Mouse (Mus musculus) limb, embryonic 14.5 days (tissue): ENCODE results near the gene Gm4756. TPM values are rescaled to one million over a fixed set of nuclear protein-coding genes. Genes with fewer than 3 reads are reported as not detected.

Source experiments
- ATAC-seq: fragments of 200-750 bp; cut with Nextera tagmentation; 2 replicates; pipeline ENCODE4 v1.8.0; 2017; ENCODE audit warnings: low read depth, moderate number of reproducible peaks, moderate TSS enrichment; ENCODE audit not compliant: low FRiP score
- DNase-seq: peaks from one replicate; pipeline ENCODE4 v3.0.0-alpha.2; 2015; ENCODE audit warnings: low spot score
- H3K27ac ChIP-seq: fragments of 300-500 bp; sonication (generic); replicated peaks from 2 replicates; pipeline ENCODE4 v1.5.1; 2014; ENCODE audit warnings: low read depth, mild to moderate bottlenecking, low read length, moderate library complexity, mixed read lengths
- H3K27me3 ChIP-seq: fragments of 300-500 bp; sonication (generic); 2 replicates; pipeline ENCODE4 v1.6.1; 2014; ENCODE audit warnings: low read length, mixed read lengths; ENCODE audit not compliant: control insufficient read depth, insufficient read depth
- H3K36me3 ChIP-seq: fragments of 300-500 bp; sonication (generic); 2 replicates; pipeline ENCODE4 v1.6.1; 2014; ENCODE audit warnings: mild to moderate bottlenecking, low read length, moderate library complexity, mixed read lengths; ENCODE audit not compliant: control insufficient read depth, insufficient read depth
- H3K4me1 ChIP-seq: fragments of 300-500 bp; sonication (generic); 2 replicates; pipeline ENCODE4 v1.6.1; 2014; ENCODE audit warnings: antibody characterized with exemption, low read length, mixed read lengths; ENCODE audit not compliant: control insufficient read depth, insufficient read depth
- H3K4me2 ChIP-seq: fragments of 300-500 bp; sonication (generic); replicated peaks from 2 replicates; pipeline ENCODE4 v1.6.1; 2014; ENCODE audit warnings: low read depth, mild to moderate bottlenecking, low read length, moderate library complexity; ENCODE audit not compliant: severe bottlenecking
- H3K4me3 ChIP-seq: fragments of 300-500 bp; sonication (generic); replicated peaks from 2 replicates; pipeline ENCODE4 v1.5.1; 2014; ENCODE audit warnings: low read length
- H3K9ac ChIP-seq: fragments of 300-500 bp; sonication (generic); 2 replicates; pipeline ENCODE4 v1.6.1; 2014; ENCODE audit warnings: mild to moderate bottlenecking, low read depth, low read length, moderate library complexity; ENCODE audit not compliant: severe bottlenecking
- H3K9me3 ChIP-seq: fragments of 300-500 bp; sonication (generic); 2 replicates; pipeline ENCODE4 v1.6.1; 2016; ENCODE audit warnings: low read length; ENCODE audit not compliant: control insufficient read depth
- POLR2A ChIP-seq: fragments of 200-500 bp; IDR thresholded peaks from 2 replicates; pipeline ENCODE4 v1.8.0; 2012; ENCODE audit warnings: inconsistent platforms, mild to moderate bottlenecking, moderate library complexity, borderline replicate concordance; ENCODE audit not compliant: insufficient read depth, insufficient read length; ENCODE audit errors: extremely low read depth
- WGBS: fragments of 180-500 bp; shearing (Covaris S2); extraction: QIAGEN DNeasy Blood & Tissue Kit; methylation state at CpG from one replicate; pipeline ENCODE4 v1.1.7; 2014; 5-methylcytosine and 5-hydroxymethylcytosine counted together
- polyA plus RNA-seq, 2 experiments: library from polyadenylated mRNA; depleted of rRNA in 1 of 2; stranded (reverse) in 1 of 2; unstranded in 1 of 2; fragments of >200 nt; fragmentation: Nextera tagmentation in 1 of 2; extraction: Ambion mirVana in 1 of 2; gene quantifications; 2 replicates each; pipeline versions ENCODE4 v1.2.1 to v1.2.3; 2012 to 2014

The Gm4756 gene
- polyA plus RNA-seq, 2 experiments: not detected

DNA sequence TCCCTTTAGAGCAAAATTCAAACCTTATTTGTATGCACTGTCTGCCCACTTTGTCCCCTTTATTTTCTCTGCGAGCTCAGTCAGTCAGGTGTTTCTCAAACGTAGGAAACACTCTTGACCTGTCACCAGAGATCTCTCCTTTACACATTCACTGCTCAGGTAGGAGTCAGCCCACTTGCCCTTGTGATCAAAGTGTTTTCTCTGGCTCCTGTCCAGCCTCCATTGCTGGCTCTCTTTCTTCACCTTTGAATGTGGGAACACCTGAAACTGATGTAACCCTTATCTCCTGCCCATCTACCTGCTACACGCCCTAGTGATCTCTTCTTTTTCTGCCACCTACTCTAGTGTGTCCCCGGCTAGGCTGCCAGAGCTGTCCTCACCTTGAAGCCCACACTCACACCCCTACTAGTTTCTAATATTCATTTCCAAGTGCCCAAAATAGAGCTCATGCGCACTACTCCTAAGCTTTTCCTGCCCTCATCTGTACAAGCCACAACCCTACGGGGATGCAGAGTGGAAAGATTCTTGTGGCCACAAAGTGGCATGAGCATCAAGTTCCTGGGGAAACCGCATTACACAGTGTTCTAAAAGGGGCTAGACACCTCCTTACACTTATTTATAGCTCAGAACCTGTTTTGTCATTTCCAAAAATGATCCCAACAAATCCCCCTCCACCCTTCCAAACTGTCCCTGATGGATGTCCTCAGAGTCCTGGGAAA is 24.8 kb upstream of the Gm4756 start:
- Histone ChIP-seq H3K9ac (no peak overlapping the region), H3K9me3 (no peaks in the 10 kb centered on the region), H3K36me3 (no peaks in the 10 kb centered on the region), H3K4me1 (0 out of 2 replicates have a peak, but pooled peaks cover 2% of the 10 kb centered on the region), H3K4me3 (no peak overlapping the region), H3K27me3 (no peaks in the 10 kb centered on the region), H3K4me2 (no peak overlapping the region), H3K27ac (no peak overlapping the region)
- no peak for TF ChIP-seq POLR2A
- WGBS: 70% methylated on average over 7 of the region's 7 CpGs
- ATAC-seq (no peak), DNase-seq (no peak)

DNA sequence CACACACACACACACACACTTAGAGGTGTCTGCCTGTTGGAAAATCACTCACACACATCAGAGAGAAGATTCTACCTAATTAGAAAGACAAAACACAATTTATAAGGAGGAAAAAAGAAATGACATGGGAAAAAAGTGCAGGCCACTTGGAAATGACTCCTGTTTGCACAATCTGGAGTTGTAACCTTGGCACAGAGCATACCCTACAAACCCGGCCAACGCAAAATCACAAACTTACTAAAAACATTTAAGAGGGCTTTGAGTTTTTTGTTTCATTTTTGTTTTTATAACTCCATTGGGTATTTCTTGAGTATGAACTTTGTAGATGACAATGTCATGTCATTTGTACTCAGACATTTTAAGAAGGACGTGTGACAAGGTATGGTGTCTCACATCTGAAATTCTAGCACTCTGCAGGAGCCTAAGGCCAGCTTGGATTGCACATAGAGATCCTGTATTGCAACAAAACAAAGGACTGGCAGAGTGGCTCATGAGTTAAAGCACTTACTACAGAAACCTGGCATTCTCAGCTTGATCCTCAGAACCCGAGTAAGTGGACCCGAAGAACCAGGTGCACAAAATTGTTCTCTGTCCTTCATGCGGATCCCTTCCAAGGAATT is 22.2 kb upstream of the Gm4756 start:
- H3K4me3 ChIP-seq: no peak overlapping the region
- no peaks in the 10 kb centered on the region for H3K9me3 ChIP-seq
- no peak for ATAC-seq
- H3K9ac ChIP-seq: no peak overlapping the region
- TF ChIP-seq POLR2A: no peak
- no peaks in the 10 kb centered on the region for H3K27me3 ChIP-seq
- no peaks in the 10 kb centered on the region for H3K36me3 ChIP-seq
- H3K4me1 ChIP-seq: 0 out of 2 replicates have a peak, but pooled peaks cover 2% of the 10 kb centered on the region
- DNase-seq: no peak
- H3K27ac ChIP-seq: no peak overlapping the region
- 84% methylated on average over 6 of the region's 6 CpGs for WGBS
- no peak overlapping the region for H3K4me2 ChIP-seq

DNA sequence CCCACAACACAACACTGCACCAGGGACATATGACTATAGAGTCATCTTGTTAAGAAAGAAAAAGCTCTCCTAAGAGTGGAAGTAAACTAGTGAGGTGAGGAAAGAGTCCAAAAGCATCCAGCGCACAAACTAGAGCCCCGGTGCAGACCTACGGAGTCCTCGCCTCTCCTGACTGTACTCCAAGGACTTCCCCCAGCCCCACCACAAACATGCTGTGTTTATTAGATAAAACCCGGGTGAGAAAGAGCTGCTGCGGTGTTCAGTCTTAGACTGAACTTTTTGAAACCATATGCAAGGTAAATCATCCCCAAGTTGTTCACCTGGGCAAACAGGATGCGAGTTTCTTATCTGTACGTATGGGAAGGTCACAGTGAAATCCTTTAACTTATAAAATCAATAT is 21.5 kb upstream of the Gm4756 start:
- no peak overlapping the region for H3K9ac ChIP-seq
- no peak overlapping the region for H3K4me3 ChIP-seq
- no peak overlapping the region for H3K27ac ChIP-seq
- DNase-seq (no peak), ATAC-seq (no peak)
- H3K27me3 ChIP-seq: no peaks in the 10 kb centered on the region
- no peaks in the 10 kb centered on the region for H3K9me3 ChIP-seq
- no peak for TF ChIP-seq POLR2A
- 0 out of 2 replicates have a peak, but pooled peaks cover 2% of the 10 kb centered on the region for H3K4me1 ChIP-seq
- no peak overlapping the region for H3K4me2 ChIP-seq
- no peaks in the 10 kb centered on the region for H3K36me3 ChIP-seq
- WGBS: 81% methylated on average over 8 of the region's 8 CpGs

DNA sequence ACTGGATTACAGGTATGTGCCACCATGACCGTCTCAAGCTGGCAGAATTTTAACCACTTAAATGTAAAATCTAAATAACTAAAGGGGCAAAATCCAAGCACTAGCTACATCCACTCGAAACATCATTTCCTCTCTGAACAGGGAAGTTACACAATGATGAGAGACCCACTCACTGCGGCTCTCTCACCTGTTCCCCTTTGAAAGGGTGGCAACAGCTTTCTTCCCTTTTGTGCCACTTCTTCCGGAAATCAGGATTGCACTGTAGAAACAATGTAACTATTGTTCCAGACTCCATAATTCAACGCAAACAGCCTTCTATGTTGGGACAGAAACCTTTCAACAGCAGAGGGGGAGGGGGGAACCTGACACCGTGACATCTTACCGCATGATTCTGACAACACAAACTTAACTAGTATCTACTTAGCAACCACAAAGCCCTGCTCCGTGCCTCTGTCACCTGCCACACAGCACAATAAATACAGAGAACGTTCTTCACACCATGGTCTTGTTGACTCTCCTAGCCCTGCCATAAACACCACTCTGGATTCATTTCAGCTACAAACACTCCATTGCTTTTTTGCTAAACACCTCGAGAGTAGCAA is 18.5 kb upstream of the Gm4756 start:
- WGBS: 66% methylated on average over 10 of the region's 10 CpGs

DNA sequence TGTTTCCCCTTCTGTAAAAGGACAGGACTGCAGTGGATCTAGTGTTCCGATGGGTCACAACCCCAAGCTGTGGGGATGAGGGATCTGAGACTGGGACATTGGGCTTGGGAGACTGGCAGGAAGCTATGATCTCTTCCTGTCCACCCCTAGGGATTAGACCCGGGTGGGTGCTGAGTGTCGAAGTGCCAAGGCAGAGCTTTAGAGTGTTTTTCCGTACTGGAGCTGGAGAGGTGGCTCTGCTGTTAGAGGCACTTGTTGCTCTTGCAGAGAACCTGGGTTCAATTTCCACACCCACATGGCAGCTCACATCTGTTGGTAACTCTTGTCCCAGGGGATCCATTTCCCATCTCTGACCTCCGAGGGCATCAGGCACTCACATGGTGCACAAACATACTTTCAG is 16.6 kb upstream of the Gm4756 start:
- no peaks in the 10 kb centered on the region for H3K36me3 ChIP-seq
- no peak overlapping the region for H3K4me3 ChIP-seq
- H3K4me1 ChIP-seq: 0 out of 2 replicates have a peak, but pooled peaks cover 3% of the 10 kb centered on the region
- no peak overlapping the region for H3K27ac ChIP-seq
- ATAC-seq (no peak), DNase-seq (no peak)
- no peaks in the 10 kb centered on the region for H3K9me3 ChIP-seq
- H3K27me3 ChIP-seq: no peaks in the 10 kb centered on the region
- 83% methylated on average over 5 of the region's 5 CpGs for WGBS
- no peak for TF ChIP-seq POLR2A
- H3K4me2 ChIP-seq: no peak overlapping the region
- H3K9ac ChIP-seq: no peak overlapping the region

More for the DNA sequence above, 18.5 kb upstream of the Gm4756 start:
- no peak overlapping the region for H3K9ac ChIP-seq
- no peak overlapping the region for H3K27ac ChIP-seq
- no peak overlapping the region for H3K4me2 ChIP-seq
- H3K9me3 ChIP-seq: no peaks in the 10 kb centered on the region
- no peak for TF ChIP-seq POLR2A
- H3K4me1 ChIP-seq: 0 out of 2 replicates have a peak, but pooled peaks cover 3% of the 10 kb centered on the region
- DNase-seq: no peak
- H3K4me3 ChIP-seq: no peak overlapping the region
- no peaks in the 10 kb centered on the region for H3K27me3 ChIP-seq
- H3K36me3 ChIP-seq: no peaks in the 10 kb centered on the region
- no peak for ATAC-seq
